Mouse (Mus musculus) neural tube, embryonic 11.5 days (tissue): ENCODE measurements around the gene Foxa3. TPM values are rescaled to one million over a fixed set of nuclear protein-coding genes. Genes with fewer than 3 reads are reported as not detected.

Experiments
- ATAC-seq: fragments of 200-750 bp; cut with Nextera tagmentation; 2 replicates; pipeline ENCODE4 v1.8.0; 2017; ENCODE audit warnings: moderate number of reproducible peaks, mild to moderate bottlenecking, moderate TSS enrichment, moderate library complexity; ENCODE audit not compliant: insufficient read depth, low FRiP score, low TSS enrichment
- DNase-seq: peaks from one replicate; pipeline ENCODE4 v3.0.0-alpha.2; 2015; ENCODE audit warnings: low spot score
- H3K27ac ChIP-seq: fragments of 300-500 bp; sonication (generic); 2 replicates; pipeline ENCODE4 v1.5.1; 2014; ENCODE audit warnings: low read depth, mild to moderate bottlenecking, low read length
- H3K27me3 ChIP-seq: fragments of 300-500 bp; sonication (generic); 2 replicates; pipeline ENCODE4 v1.6.1; 2014; ENCODE audit warnings: mild to moderate bottlenecking, low read length, mixed read lengths; ENCODE audit not compliant: control insufficient read depth, insufficient read depth
- H3K36me3 ChIP-seq: fragments of 300-500 bp; sonication (generic); 2 replicates; pipeline ENCODE4 v1.6.1; 2014; ENCODE audit warnings: mild to moderate bottlenecking, low read length, moderate library complexity, mixed read lengths; ENCODE audit not compliant: control insufficient read depth, insufficient read depth
- H3K4me1 ChIP-seq: fragments of 300-500 bp; sonication (generic); 2 replicates; pipeline ENCODE4 v1.6.1; 2014; ENCODE audit warnings: low read length, mixed read lengths; ENCODE audit not compliant: control insufficient read depth, insufficient read depth
- H3K4me2 ChIP-seq: fragments of 300-500 bp; sonication (generic); 2 replicates; pipeline ENCODE4 v1.6.1; 2014; ENCODE audit warnings: low read depth, mild to moderate bottlenecking, moderate library complexity
- H3K4me3 ChIP-seq: fragments of 300-500 bp; sonication (generic); 2 replicates; pipeline ENCODE4 v1.5.1; 2014; ENCODE audit warnings: low read depth, low read length
- H3K9ac ChIP-seq: fragments of 300-500 bp; sonication (generic); 2 replicates; pipeline ENCODE4 v1.6.1; 2014; ENCODE audit warnings: mild to moderate bottlenecking, low read length
- H3K9me3 ChIP-seq: fragments of 300-500 bp; sonication (generic); 2 replicates; pipeline ENCODE4 v1.6.1; 2016; ENCODE audit warnings: low read length; ENCODE audit not compliant: control insufficient read depth
- WGBS: fragments of 180-500 bp; shearing (Covaris S2); extraction: QIAGEN DNeasy Blood & Tissue Kit; methylation state at CpG from one replicate; pipeline ENCODE4 v1.1.7; 2014; 5-methylcytosine and 5-hydroxymethylcytosine counted together
- polyA plus RNA-seq: library from polyadenylated mRNA; unstranded; fragments of >200 nt; fragmentation: Nextera tagmentation; extraction: Ambion mirVana; gene quantifications from 2 replicates; pipeline ENCODE4 v1.2.1, GENCODE M21; 2014

Gene Foxa3
- polyA plus RNA-seq, 1 experiment from 2014 or later, result not detected

- H3K36me3 ChIP-seq, result peaks cover 11% of the 10 kb centered on the region
- H3K4me2 ChIP-seq, result peak overlapping the region; percentile 42
- H3K9me3 ChIP-seq, result no peaks in the 10 kb centered on the region
- WGBS, result 65% methylated on average over 9 of the region's 9 CpGs
- DNase-seq (no peak), ATAC-seq (0 out of 2 replicates have a peak, but pooled peaks have one; percentile 31)
- H3K27me3 ChIP-seq, result no peaks in the 10 kb centered on the region
- H3K4me1 ChIP-seq, result no peaks in the 10 kb centered on the region; the same call in 1 of the 2 replicates
- no peak overlapping the region for H3K27ac ChIP-seq
- H3K4me3 ChIP-seq, result no peak overlapping the region
- H3K9ac ChIP-seq, result no peak overlapping the region
Observed at GRCm38 (mm10) chr7:19054777-19055076, 31.4 kb upstream of the Foxa3 start.

- Histone ChIP-seq H3K27me3 (no peaks in the 10 kb centered on the region), H3K27ac (no peak within 1 kb of the TSS), H3K9ac (peak within 1 kb of the TSS; percentile 35; the same call in 1 of the 2 replicates), H3K4me3 (peak within 1 kb of the TSS; percentile 10; the same call in 1 of the 2 replicates), H3K4me1 (no peaks in the 10 kb centered on the region; the same call in 1 of the 2 replicates), H3K9me3 (no peaks in the 10 kb centered on the region), H3K4me2 (peak within 1 kb of the TSS; percentile 42), H3K36me3 (peaks cover 13% of the 10 kb centered on the region)
- WGBS, result 19% methylated on average over 33 of the region's 33 CpGs
- peak; percentile 80 for ATAC-seq
- peak; percentile 84 for DNase-seq
Observed at GRCm38 (mm10) chr7:19054047-19054776, 30.9 kb upstream of the Foxa3 start, which contains the start of gene Rsph6a. Rsph6a (plus strand) TSS chr7:19054690.

- 90% methylated on average over 7 of the region's 7 CpGs for WGBS
- Histone ChIP-seq H3K36me3 (peaks cover 21% of the 10 kb centered on the region), H3K9ac (no peak overlapping the region), H3K4me1 (no peaks in the 10 kb centered on the region; the same call in 1 of the 2 replicates), H3K4me3 (no peak overlapping the region), H3K27me3 (no peaks in the 10 kb centered on the region), H3K9me3 (no peaks in the 10 kb centered on the region), H3K27ac (no peak overlapping the region), H3K4me2 (no peak overlapping the region)
- DNase-seq, result no peak
- no peak for ATAC-seq
Observed at GRCm38 (mm10) chr7:19053136-19053532, 29.8 kb upstream of the Foxa3 start.

- Histone ChIP-seq H3K9ac (no peak overlapping the region), H3K4me2 (no peak overlapping the region), H3K4me3 (no peak overlapping the region), H3K4me1 (no peaks in the 10 kb centered on the region; the same call in 1 of the 2 replicates), H3K9me3 (no peaks in the 10 kb centered on the region), H3K27me3 (no peaks in the 10 kb centered on the region), H3K27ac (no peak overlapping the region), H3K36me3 (peaks cover 22% of the 10 kb centered on the region)
- no peak for DNase-seq
- ATAC-seq, result no peak
- WGBS, result 89% methylated on average over 15 of the region's 15 CpGs
Observed at GRCm38 (mm10) chr7:19052345-19053135, 29.2 kb upstream of the Foxa3 start.

- 77% methylated on average over 4 of the region's 4 CpGs for WGBS
- Histone ChIP-seq H3K4me3 (no peak overlapping the region), H3K9me3 (no peaks in the 10 kb centered on the region), H3K4me1 (no peaks in the 10 kb centered on the region; the same call in 1 of the 2 replicates), H3K4me2 (no peak overlapping the region), H3K36me3 (peaks cover 28% of the 10 kb centered on the region), H3K27ac (no peak overlapping the region), H3K9ac (no peak overlapping the region), H3K27me3 (no peaks in the 10 kb centered on the region)
- ATAC-seq, result no peak
- no peak for DNase-seq
Observed at GRCm38 (mm10) chr7:19051161-19051560, 27.8 kb upstream of the Foxa3 start.

GRCm38 (mm10) chr7:19050172-19050571, 26.8 kb upstream of the Foxa3 start:
- Histone ChIP-seq H3K27ac (no peak overlapping the region), H3K4me2 (no peak overlapping the region), H3K9me3 (no peaks in the 10 kb centered on the region), H3K9ac (no peak overlapping the region), H3K27me3 (no peaks in the 10 kb centered on the region), H3K4me1 (no peaks in the 10 kb centered on the region; the same call in 1 of the 2 replicates), H3K36me3 (peaks cover 31% of the 10 kb centered on the region), H3K4me3 (no peak overlapping the region)
- WGBS, result 89% methylated on average over 8 of the region's 8 CpGs
- DNase-seq (no peak), ATAC-seq (no peak)

GRCm38 (mm10) chr7:19049252-19049651, 25.9 kb upstream of the Foxa3 start:
- no peak overlapping the region for H3K9ac ChIP-seq
- no peak overlapping the region for H3K4me2 ChIP-seq
- WGBS, result 93% methylated on average over 5 of the region's 5 CpGs
- peaks cover 37% of the 10 kb centered on the region for H3K36me3 ChIP-seq
- no peaks in the 10 kb centered on the region for H3K4me1 ChIP-seq
- H3K4me3 ChIP-seq, result no peak overlapping the region
- no peak overlapping the region for H3K27ac ChIP-seq
- ATAC-seq, result no peak
- no peaks in the 10 kb centered on the region for H3K9me3 ChIP-seq
- DNase-seq, result no peak
- H3K27me3 ChIP-seq, result no peaks in the 10 kb centered on the region

- no peak overlapping the region for H3K27ac ChIP-seq
- WGBS, result 92% methylated on average over 14 of the region's 14 CpGs
- no peak overlapping the region for H3K4me3 ChIP-seq
- no peak for DNase-seq
- H3K4me2 ChIP-seq, result no peak overlapping the region
- H3K4me1 ChIP-seq, result no peaks in the 10 kb centered on the region
- ATAC-seq, result no peak
- H3K36me3 ChIP-seq, result peaks cover 40% of the 10 kb centered on the region
- H3K9ac ChIP-seq, result no peak overlapping the region
- H3K9me3 ChIP-seq, result no peaks in the 10 kb centered on the region
- H3K27me3 ChIP-seq, result no peaks in the 10 kb centered on the region
Observed at GRCm38 (mm10) chr7:19048006-19048527, 24.7 kb upstream of the Foxa3 start.
